Mouse (Mus musculus): ENCODE data around the gene Slc22a14.

DNA sequence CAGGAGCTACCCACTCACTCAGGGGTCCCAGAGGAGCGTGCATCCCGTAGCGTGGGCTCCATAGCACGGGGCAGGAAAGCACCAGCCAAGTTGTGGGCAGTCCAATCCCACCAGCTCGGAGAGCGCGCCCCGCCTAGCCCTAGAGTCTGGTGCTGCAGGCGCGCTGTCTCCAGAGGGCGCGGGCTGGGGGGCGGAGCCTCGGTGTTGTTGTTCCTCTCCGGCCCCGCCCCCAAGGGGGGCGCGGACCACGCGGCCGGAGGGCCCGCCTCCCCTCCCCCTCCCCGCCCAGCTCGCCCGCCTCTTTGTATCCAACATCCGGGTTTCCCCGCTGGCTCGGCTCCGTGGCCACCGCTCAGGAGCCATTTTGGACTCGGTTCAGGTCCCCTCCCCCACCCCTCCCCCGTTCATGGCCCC, 36.5 kb upstream of the Slc22a14 start, which contains the start of gene Acvr2b:
- TF ChIP-seq POLR2A (IDR thresholded peaks at IDR 0.05; ENCODE audit: extremely low read depth, insufficient read depth, low read length) (peak; percentile 65; the same call in 1 of the 2 replicates), CTCF (IDR thresholded peaks at IDR 0.05; ENCODE audit: extremely low read depth, insufficient read depth, low read length) (no peak)
